Mouse (Mus musculus) right cerebral cortex, postnatal 25 days (tissue): ENCODE data around the gene Thada.

Experiments
- DNase-seq: peaks from one replicate; pipeline ENCODE4 v3.0.0; 2022

The Thada gene

DNA sequence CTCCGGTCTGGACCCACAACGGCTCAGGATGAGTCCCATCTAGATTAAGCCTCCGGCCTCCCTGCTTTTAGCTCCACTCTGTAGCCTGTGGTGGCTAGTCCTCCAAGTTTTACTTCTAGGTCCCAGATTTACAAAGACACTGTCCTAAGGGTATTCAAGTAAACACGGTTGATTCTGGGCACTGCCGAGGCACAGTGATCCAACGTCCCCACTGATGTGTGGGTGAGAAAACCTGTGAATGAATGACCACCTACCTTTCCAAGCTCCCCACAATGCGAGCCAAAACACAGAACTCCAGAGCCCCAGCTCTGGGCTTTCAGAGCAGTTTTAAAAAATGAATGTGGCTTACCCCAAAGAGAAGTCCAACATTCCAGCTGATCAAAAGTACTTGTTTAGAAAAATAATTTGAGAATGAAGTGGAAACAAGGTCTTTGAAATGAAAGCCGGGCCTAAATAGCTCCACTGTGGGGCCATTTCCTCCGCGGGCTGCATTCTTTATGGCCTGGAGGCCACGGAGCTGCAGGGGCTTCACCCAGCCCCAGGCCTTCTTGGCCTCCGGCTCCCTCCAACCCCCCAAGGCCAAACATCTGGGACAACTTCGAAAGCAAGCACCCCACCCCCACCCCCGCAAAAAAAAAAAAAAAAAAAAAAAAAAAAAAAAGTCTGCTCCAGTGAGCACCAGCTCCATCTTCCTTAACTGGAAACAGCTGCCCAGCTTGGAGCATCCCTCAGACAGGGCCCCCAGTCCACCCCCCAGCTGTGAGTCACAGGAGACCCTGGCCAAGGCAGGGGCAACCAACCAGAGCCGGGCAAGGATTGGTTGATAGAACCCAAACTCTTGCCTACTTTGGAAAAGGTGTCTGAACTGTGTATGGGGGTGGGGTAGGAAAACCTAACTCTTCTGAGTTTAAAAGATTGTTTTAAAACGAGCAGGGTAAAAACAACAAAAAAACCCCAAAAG, 283.4 kb downstream of the Thada start:
- DNase-seq = no peak

- DNase-seq = no peak
These were observed 284.3 kb downstream of the Thada start for GRCm38 (mm10) chr17:84181502-84182310.

GRCm38 (mm10) chr17:84180715-84181501, 285.1 kb downstream of the Thada start:
- no peak for DNase-seq

GRCm38 (mm10) chr17:84179973-84180365, 286.0 kb downstream of the Thada start:
- peak; percentile 2 for DNase-seq

DNA sequence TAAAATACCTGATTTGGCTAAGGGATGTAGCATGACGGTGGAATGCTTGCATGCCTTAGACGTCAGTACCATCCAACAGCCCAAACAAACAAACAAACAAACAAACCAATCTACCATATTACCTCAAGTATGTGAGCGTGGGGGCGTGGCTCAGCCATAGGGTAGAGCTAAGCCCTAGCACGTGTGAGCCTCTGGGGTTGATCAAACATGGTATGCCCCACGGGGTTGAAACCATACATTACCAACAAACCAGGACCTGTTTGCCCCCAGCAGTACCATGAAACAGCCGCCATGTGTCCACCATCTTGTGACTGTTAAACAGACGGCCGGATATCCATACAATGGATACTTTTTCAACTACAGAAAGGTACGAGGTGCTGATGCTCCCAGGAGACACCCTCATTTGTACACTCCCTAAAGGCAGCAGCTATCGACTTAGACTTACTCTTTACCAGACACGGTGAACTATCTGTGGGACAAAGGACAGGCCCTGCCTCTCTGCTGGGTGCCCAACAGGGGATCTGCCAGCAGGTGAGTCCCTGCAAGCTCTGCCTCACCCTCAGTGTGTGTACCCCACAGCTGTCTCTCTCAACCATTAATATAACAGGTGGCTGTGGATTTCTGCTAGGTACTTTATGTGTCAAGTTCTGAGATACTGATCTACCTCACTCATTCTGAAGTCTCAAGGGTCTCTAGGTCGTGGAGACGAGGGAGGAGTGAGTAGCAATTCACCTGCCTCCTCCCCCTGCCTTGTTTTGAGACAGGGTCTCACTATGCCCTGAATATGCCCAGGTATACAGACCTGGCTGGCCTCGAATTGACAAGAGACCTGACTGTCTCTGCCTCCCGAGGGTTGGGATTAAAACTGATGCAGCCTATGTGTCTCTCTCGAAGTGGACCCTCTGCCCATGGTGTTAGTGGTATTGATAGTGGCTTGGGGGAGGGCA, 286.7 kb downstream of the Thada start:
- peak; percentile 2 for DNase-seq

- DNase-seq = peak; percentile 3
These were observed 288.5 kb downstream of the Thada start for GRCm38 (mm10) chr17:84177481-84177880.

- DNase-seq = peak; percentile 1
These were observed 289.6 kb downstream of the Thada start for GRCm38 (mm10) chr17:84176446-84176845.

GRCm38 (mm10) chr17:84175196-84175595, 290.8 kb downstream of the Thada start:
- peak; percentile 1 for DNase-seq

DNA sequence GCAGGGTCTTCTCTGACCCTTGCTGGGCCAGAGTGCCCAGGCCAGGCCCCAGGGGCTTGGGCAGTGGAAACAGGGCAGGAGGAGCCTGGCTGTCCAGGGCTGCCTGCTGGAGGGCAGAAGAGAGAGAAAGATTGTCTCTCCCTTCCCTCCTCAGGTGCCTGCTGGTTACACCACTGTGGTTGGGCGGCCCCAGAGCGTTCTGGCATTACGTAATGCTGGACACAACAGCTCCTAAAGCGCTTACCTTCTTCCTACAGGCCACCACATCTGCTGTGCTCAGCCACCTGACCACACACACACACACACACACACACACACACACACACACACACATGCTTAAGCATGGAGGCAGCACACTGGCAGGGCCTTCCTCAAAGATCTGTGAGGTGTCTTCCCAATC, 298.6 kb downstream of the Thada start:
- DNase-seq = peak; percentile 1

DNA sequence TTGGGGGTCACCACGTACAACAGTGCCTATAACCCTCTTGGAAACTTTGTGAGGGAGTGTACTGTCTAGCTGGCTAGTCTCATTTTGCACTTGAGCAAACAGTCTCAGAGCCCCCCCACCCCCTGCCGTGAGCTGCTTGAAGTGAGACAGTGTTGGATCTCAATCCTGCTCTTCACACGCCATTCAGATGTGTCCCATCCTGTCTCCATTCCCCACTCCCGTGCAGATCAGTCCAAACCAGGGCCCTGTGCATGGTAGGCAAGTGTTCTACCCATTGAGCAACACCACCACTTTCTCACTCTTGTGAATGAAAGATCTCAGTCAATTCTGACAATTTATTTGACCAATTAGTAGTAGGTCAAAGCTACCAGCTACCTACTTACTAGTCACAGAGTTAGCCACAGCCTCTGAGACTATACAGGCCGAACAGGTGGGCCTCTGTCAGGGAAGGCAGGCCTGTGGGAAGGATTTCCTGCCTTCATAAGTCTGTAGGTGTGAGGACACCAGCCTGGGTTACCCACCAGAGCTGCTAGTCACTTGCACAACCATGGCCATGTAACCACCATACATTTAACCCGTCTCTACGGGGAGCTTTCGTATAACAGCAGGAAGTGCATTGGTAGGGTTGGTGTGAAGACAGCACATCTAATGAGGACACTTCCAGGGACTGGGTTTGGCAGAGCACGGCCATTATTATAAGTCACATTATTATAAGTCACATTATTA, 299.7 kb downstream of the Thada start:
- peak; percentile 1 for DNase-seq

GRCm38 (mm10) chr17:84165735-84166134, 300.3 kb downstream of the Thada start:
- no peak for DNase-seq

- peak; percentile 0 for DNase-seq
These were observed 301.9 kb downstream of the Thada start for GRCm38 (mm10) chr17:84164146-84164545.

DNA sequence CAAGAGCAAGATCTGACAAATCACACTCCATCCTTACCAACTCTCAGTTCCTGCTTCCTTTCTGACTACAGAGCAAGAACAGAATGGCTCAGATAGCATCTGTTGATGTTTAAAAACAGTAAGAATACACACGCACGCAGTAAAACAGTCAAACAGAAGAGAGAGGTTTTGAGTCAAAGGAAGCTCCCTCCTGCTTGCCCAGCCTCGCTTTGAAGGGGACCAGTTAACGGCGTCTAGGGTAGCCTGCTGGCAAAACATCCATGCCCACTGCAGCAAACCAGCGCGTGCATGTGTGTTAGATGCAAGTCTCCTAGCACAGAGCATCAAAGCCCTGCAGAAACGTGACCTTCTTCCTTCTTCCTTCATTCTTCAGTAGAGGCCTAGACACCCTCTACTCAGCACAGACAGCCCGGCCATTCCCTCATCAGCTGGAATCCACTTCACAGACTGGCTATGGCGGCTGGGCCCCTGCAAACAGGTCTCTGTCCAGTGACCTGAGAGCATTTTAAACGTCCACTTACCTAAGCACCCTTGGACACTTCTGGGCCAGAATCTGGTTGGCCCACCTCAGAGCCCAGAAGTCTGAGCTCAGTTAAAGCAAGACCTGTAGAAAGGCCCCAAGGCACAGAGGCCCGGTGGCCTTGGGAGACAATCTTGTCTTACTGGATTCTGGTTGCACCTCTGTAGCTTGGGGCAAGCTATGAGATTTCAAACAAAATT, 302.8 kb downstream of the Thada start:
- peak; percentile 3 for DNase-seq

- peak; percentile 1 for DNase-seq
These were observed 303.7 kb downstream of the Thada start for GRCm38 (mm10) chr17:84162211-84162760.

- peak; percentile 4 for DNase-seq
These were observed 304.7 kb downstream of the Thada start for GRCm38 (mm10) chr17:84161231-84161854.

DNA sequence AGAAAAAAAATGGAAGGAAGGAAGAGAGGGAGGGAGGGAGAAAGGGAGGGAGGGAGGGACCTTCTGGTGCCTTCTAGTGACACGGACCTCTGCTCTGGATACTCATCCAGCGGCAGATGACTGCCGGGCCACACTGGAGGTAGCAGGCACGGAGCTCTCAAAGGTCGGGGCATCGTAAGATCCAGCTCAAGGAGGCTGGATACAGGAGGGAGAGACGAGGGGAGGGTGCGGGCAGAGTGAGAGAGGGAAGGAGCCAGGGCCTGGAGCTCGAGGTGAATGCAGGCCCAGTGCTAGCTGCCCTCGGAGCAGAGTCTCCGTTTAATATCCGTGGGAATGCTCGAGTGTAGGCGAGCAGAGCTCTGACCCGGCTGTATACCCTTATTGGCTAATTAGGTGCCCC, 307.1 kb downstream of the Thada start:
- no peak for DNase-seq

DNA sequence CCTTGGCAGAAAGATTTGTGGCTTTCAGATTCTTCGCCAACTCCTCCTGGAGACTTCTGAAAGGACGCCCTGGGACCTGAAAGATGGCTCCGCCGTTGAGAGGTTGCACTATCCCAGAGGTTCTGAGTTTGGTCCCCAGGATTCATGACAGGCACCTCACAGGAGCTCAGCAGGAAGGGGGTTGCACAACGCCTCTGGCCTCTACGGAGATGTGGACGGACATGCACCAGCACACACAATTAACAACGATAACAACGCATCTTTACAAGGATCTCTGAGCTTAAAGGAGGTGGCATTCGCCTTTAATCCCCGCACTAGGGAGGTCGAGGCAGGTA, 307.6 kb downstream of the Thada start:
- peak; percentile 2 for DNase-seq

DNA sequence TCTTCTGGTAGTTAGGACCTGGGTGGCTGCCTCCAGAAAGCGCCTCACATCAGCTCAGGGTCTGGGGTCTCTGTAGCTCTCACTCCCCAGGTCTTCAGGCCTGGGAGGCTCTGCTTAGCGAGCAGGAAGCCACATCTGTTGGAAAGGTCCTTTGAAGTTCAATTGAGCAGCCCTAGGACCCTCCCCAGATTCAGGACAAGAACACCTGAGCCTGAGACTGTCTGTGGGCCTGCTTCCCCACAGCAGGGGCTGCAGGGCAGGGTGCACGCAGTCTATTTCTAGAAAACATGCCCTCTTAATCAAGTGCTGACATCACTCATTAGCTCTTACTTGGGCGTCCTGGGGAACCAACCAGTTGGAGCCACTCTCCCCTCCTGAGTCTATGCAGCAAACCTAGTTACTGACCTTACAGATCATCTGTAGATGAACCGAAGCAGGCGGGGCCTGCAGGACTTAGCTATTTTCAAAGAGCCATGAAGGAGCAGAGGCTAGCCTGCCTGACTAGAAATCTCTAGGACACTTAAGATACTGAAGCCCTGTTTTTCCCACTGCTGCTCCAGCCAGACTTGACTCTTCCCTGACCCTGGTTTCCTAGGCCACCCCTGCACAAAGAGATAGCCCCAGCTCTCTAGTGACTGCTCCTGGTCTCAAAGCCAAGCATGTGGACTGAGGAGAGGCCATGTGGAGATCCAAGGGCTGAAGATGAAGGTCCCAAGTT, 308.1 kb downstream of the Thada start:
- DNase-seq = peak; percentile 0
